Mouse (Mus musculus): ENCODE results near the gene Zfp362. TPM values are rescaled to one million over a fixed set of nuclear protein-coding genes. Genes with fewer than 3 reads are reported as not detected.
A peak's percentile ranks its signal among the peaks of the same experiment; 100 is the strongest.

Zfp362 gene
- total and polyA plus RNA-seq, 3 experiments: 11.9 to 18.8 (median 12.8) TPM

DNA sequence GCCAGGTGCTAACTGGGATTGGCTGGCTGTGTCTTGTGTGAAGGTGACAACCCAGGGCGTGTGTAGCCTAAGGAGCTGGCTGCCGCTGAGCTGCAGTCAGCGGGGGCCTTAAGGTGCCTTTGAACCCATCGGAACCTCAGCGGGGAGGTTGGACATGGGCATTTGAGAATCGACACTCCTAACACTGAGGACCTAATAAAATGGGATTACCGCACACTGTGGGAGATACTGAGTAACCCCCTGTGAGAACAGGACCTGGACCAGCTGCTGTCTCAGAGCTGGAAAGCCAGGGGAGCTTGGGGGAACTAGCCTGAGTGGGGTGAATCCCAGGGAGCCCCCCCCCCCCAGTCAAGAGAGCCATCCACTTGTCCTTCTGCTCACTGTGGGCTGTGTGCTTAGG lies 52.3 kb downstream of the Zfp362 start:
- DNase-seq: no peak
- WGBS: 91% methylated on average over 7 of the region's 7 CpGs

DNA sequence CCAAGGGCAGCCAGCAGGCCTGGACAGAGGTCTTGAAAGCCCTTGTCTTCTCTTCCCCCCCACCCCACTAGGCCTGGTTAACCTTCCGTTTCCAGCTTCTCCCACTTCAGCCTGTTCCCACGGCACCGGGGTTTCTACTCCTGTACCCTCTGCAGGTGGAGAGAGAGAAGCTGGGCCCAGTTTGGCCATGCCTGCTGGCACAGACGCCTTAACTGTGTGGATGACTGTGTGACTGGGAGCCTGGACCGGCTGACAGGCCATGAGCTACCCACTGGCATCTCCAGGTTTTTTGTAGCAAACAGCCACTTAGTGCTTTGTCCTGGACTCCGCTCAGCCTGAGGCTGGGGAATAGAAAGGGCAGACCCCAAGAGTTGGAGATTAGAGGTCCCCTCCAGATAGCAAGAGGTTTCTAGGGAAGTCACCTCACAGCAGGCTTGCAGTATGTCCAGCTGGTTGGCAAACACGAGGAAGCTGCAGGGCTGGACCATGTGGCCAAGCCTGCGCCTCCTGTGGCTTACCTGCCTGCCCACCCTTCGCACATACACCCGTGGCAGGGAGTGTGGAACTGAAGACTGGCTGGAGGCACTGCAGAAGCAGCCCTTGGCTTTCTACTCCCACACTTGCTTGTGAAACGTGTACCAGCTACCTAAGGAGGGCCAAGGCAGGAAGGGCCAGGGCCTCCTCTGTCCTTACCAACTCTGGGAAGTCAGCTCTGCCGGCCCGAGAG lies 53.7 kb downstream of the Zfp362 start:
- WGBS: 82% methylated on average over 13 of the region's 13 CpGs
- Histone ChIP-seq H3K4me3 (no peak overlapping the region), H3K79me2 (replicated peaks; ENCODE audit: control insufficient read depth, insufficient read depth, low read length) (no peaks in the 10 kb centered on the region)

More for the DNA sequence above, 52.3 kb downstream of the Zfp362 start:
- H3K27me3 ChIP-seq (ENCODE audit: control insufficient read depth, insufficient read depth, low read length): no peaks in the 10 kb centered on the region
- TF ChIP-seq CTCF (IDR thresholded peaks at IDR 0.05): no peak
- TF ChIP-seq POLR2A (IDR thresholded peaks at IDR 0.05; ENCODE audit: insufficient read depth, low read depth, low read length): no peak
- TF ChIP-seq EP300 (IDR thresholded peaks at IDR 0.05; ENCODE audit: insufficient read depth, low read depth, low read length): no peak
- H3K4me3 ChIP-seq: no peak overlapping the region
- no peaks in the 10 kb centered on the region for H3K79me2 ChIP-seq (replicated peaks; ENCODE audit: control insufficient read depth, insufficient read depth, low read length)
- intact Hi-C loops (cut with DNase I): no loop called here
- H3K27ac ChIP-seq: no peak overlapping the region
- H3K36me3 ChIP-seq (ENCODE audit: control insufficient read depth, insufficient read depth, low read length): no peaks in the 10 kb centered on the region
- no peak overlapping the region for H3K9ac ChIP-seq (ENCODE audit: low read depth, low read length)
- no peaks in the 10 kb centered on the region for H3K4me1 ChIP-seq (ENCODE audit: control insufficient read depth, insufficient read depth, low read length)

DNA sequence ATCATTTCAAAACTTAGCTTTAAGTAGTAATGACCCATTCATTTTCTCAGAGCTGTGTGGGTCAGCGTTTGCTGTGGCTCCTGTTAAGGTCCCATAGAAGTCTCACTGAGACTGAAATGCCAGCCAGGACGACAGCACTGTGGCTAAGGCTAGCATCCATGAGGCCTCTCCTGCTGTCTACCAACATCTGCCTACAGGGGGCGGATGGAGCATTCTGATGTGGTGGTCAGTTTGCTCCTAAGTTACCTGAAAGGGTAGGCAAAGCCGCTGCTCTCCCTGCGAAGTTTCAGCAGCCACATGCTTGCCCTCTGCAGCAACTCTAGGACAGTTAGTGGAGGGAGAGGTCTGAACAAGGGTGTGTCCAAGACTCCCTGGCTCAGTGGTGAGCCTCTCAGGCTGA lies 54.8 kb downstream of the Zfp362 start:
- no peak overlapping the region for H3K9ac ChIP-seq (ENCODE audit: low read depth, low read length)

More for the DNA sequence above, 53.7 kb downstream of the Zfp362 start:
- no peaks in the 10 kb centered on the region for H3K36me3 ChIP-seq (ENCODE audit: control insufficient read depth, insufficient read depth, low read length)
- H3K27me3 ChIP-seq (ENCODE audit: control insufficient read depth, insufficient read depth, low read length): no peaks in the 10 kb centered on the region
- no peak for DNase-seq
- intact Hi-C loops (cut with DNase I): no loop called here
- no peak overlapping the region for H3K9ac ChIP-seq (ENCODE audit: low read depth, low read length)
- no peaks in the 10 kb centered on the region for H3K4me1 ChIP-seq (ENCODE audit: control insufficient read depth, insufficient read depth, low read length)
- TF ChIP-seq CTCF (IDR thresholded peaks at IDR 0.05) (no peak), POLR2A (IDR thresholded peaks at IDR 0.05; ENCODE audit: insufficient read depth, low read depth, low read length) (no peak), EP300 (IDR thresholded peaks at IDR 0.05; ENCODE audit: insufficient read depth, low read depth, low read length) (no peak)
- H3K27ac ChIP-seq: no peak overlapping the region

DNA sequence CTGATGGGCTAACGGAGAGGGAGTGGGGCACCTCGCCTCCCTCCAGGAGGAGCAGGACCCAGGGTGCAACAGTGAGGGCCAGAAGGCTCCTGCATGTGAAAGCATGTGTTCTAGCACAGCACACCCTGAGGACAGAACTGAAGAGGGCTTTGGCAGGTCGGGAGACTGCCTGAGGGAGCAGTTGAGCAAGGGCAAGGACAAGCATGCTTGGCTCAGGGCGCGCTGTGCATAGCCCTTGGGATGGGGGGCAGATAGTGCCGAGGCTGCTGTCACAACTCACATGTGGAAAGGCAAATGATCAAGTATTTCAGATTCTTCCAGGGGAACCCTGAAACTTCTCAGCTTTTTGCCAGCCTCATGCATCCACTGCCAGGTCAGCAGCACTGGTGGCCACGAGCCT lies 57.5 kb downstream of the Zfp362 start:
- Histone ChIP-seq H3K9ac (ENCODE audit: low read depth, low read length) (no peak overlapping the region), H3K27ac (no peak overlapping the region)
- intact Hi-C loops (cut with DNase I): no loop called here

More for the DNA sequence above, 54.8 kb downstream of the Zfp362 start:
- no peaks in the 10 kb centered on the region for H3K4me1 ChIP-seq (ENCODE audit: control insufficient read depth, insufficient read depth, low read length)
- WGBS: 68% methylated on average over 5 of the region's 5 CpGs
- no peak overlapping the region for H3K4me3 ChIP-seq
- no peaks in the 10 kb centered on the region for H3K36me3 ChIP-seq (ENCODE audit: control insufficient read depth, insufficient read depth, low read length)
- DNase-seq: no peak
- intact Hi-C loops (cut with DNase I): no loop called here
- no peak overlapping the region for H3K27ac ChIP-seq
- no peaks in the 10 kb centered on the region for H3K79me2 ChIP-seq (replicated peaks; ENCODE audit: control insufficient read depth, insufficient read depth, low read length)
- H3K27me3 ChIP-seq (ENCODE audit: control insufficient read depth, insufficient read depth, low read length): no peaks in the 10 kb centered on the region
- TF ChIP-seq EP300 (IDR thresholded peaks at IDR 0.05; ENCODE audit: insufficient read depth, low read depth, low read length) (no peak), CTCF (IDR thresholded peaks at IDR 0.05) (peak; percentile 43)

DNA sequence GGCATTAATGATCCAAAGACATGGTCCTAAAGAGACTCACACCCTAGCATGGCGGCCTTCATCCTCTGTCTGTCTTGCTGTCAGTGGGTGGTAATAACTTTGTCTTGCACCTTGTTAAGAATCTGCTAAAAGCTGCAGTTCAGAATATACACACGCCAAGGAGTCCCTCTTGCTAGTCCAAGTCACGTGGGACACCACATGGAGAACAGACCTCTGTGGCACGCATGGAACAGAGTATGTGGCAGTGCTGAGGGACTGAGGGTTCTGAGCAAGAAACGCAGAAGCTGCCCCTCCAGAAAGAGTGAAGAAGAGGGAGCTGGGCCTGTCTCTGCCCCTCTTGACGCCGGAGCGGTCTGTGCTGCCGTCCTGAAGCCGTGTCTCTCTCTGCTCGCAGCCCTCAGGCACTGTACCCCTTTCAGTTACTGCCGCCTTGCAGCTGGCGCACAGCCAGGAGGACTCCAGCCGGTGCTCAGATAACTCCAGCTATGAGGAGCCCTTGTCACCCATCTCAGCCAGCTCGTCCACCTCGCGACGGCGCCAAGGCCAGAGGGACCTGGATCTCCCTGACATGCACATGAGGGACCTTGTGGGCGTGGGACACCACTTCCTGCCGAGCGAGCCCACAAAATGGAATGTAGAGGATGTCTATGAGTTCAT lies 58.1 kb downstream of the Zfp362 start:
- no peak overlapping the region for H3K4me3 ChIP-seq
- H3K36me3 ChIP-seq (ENCODE audit: control insufficient read depth, insufficient read depth, low read length): no peaks in the 10 kb centered on the region
- WGBS: 44% methylated on average over 22 of the region's 22 CpGs
- peak in 1 of 2 experiments; percentile 45 for DNase-seq
- H3K4me1 ChIP-seq (ENCODE audit: control insufficient read depth, insufficient read depth, low read length): peaks cover 2% of the 10 kb centered on the region; the same call in 1 of the 2 replicates
- no peaks in the 10 kb centered on the region for H3K79me2 ChIP-seq (replicated peaks; ENCODE audit: control insufficient read depth, insufficient read depth, low read length)
- intact Hi-C loops (cut with DNase I): no loop called here
- no peaks in the 10 kb centered on the region for H3K27me3 ChIP-seq (ENCODE audit: control insufficient read depth, insufficient read depth, low read length)
- no peak for TF ChIP-seq POLR2A (IDR thresholded peaks at IDR 0.05; ENCODE audit: insufficient read depth, low read depth, low read length)
- TF ChIP-seq EP300 (IDR thresholded peaks at IDR 0.05; ENCODE audit: insufficient read depth, low read depth, low read length): no peak
- TF ChIP-seq CTCF (IDR thresholded peaks at IDR 0.05): no peak
- no peak overlapping the region for H3K27ac ChIP-seq
- H3K9ac ChIP-seq (ENCODE audit: low read depth, low read length): no peak overlapping the region

More for the DNA sequence above, 57.5 kb downstream of the Zfp362 start:
- WGBS: 70% methylated on average over 7 of the region's 7 CpGs
- no peak for DNase-seq
- TF ChIP-seq EP300 (IDR thresholded peaks at IDR 0.05; ENCODE audit: insufficient read depth, low read depth, low read length) (no peak), POLR2A (IDR thresholded peaks at IDR 0.05; ENCODE audit: insufficient read depth, low read depth, low read length) (no peak), CTCF (IDR thresholded peaks at IDR 0.05) (no peak)
- H3K36me3 ChIP-seq (ENCODE audit: control insufficient read depth, insufficient read depth, low read length): no peaks in the 10 kb centered on the region
- no peaks in the 10 kb centered on the region for H3K4me1 ChIP-seq (ENCODE audit: control insufficient read depth, insufficient read depth, low read length)
- H3K27me3 ChIP-seq (ENCODE audit: control insufficient read depth, insufficient read depth, low read length): no peaks in the 10 kb centered on the region
- H3K4me3 ChIP-seq: no peak overlapping the region
- H3K79me2 ChIP-seq (replicated peaks; ENCODE audit: control insufficient read depth, insufficient read depth, low read length): no peaks in the 10 kb centered on the region

DNA sequence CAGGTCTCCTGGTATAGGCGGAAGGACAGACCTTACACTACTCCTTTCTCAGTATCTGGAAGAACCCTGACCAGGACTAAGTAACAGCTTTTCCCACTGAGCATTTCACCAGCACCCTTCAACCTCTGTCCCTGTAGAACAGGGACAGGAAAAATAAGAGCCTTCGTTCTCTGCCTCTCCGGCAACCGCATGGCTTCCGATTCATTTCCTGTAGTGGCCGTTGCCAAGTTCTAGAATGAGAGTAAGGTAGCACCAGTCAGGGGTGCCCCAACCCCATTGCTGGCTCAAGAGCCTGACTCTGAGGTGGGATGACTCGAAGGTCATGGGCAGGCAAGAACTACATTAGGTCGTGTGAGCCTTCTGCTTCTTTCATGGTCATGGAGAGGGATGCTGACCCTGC lies 60.7 kb downstream of the Zfp362 start:
- no peak for DNase-seq
- Histone ChIP-seq H3K79me2 (replicated peaks; ENCODE audit: control insufficient read depth, insufficient read depth, low read length) (peaks cover 1% of the 10 kb centered on the region; the same call in 1 of the 2 replicates), H3K36me3 (ENCODE audit: control insufficient read depth, insufficient read depth, low read length) (no peaks in the 10 kb centered on the region), H3K9ac (ENCODE audit: low read depth, low read length) (no peak overlapping the region), H3K27ac (no peak overlapping the region), H3K27me3 (ENCODE audit: control insufficient read depth, insufficient read depth, low read length) (no peaks in the 10 kb centered on the region), H3K4me3 (no peak overlapping the region), H3K4me1 (ENCODE audit: control insufficient read depth, insufficient read depth, low read length) (peaks cover 5% of the 10 kb centered on the region)
- intact Hi-C loops (cut with DNase I): no loop called here
- 58% methylated on average over 8 of the region's 8 CpGs for WGBS
- TF ChIP-seq POLR2A (IDR thresholded peaks at IDR 0.05; ENCODE audit: insufficient read depth, low read depth, low read length) (no peak), EP300 (IDR thresholded peaks at IDR 0.05; ENCODE audit: insufficient read depth, low read depth, low read length) (no peak), CTCF (IDR thresholded peaks at IDR 0.05) (no peak)
